Mouse (Mus musculus): ENCODE measurements around the gene Unc119. TPM values are rescaled to one million over a fixed set of nuclear protein-coding genes. Genes with fewer than 3 reads are reported as not detected.

The Unc119 gene
- polyA plus RNA-seq, 1 experiment from 2014 or later: 80.6 TPM

GRCm38 (mm10) chr11:78380996-78381395, 37.7 kb downstream of the Unc119 start:
- WGBS: 95% methylated on average over 3 of the region's 3 CpGs
- H3K9me3 ChIP-seq: no peaks in the 10 kb centered on the region
- H3K9ac ChIP-seq (replicated peaks): no peak overlapping the region
- no peak overlapping the region for H3K4me2 ChIP-seq (replicated peaks)
- no peaks in the 10 kb centered on the region for H3K4me1 ChIP-seq
- no peak for ATAC-seq (ENCODE audit: low FRiP score, low read depth)
- no peaks in the 10 kb centered on the region for H3K36me3 ChIP-seq
- H3K27me3 ChIP-seq: peaks cover 4% of the 10 kb centered on the region
- H3K27ac ChIP-seq (replicated peaks): no peak overlapping the region
- no peak overlapping the region for H3K4me3 ChIP-seq

DNA sequence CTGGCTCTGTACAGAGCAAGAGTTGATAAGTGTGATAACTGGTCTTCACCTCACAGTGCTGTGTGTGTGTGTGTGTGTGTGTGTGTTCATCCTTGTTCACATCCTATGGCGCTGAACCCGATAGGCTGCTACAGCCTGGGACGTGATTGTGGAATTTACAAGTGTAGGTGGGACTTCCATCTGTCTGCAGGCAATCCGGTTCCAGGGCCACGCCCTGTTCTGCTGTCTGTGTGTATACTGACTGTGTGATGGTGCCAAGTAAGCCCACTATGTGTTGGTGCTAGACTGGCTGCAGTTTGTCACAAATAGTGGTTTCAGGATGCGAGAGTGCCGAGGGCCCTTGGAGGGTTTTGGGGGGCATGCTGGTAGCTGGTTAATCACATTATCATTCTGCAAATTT, 39.0 kb downstream of the Unc119 start:
- no peaks in the 10 kb centered on the region for H3K4me1 ChIP-seq
- no peaks in the 10 kb centered on the region for H3K36me3 ChIP-seq
- no peak overlapping the region for H3K9ac ChIP-seq (replicated peaks)
- no peak for ATAC-seq (ENCODE audit: low FRiP score, low read depth)
- no peak overlapping the region for H3K4me2 ChIP-seq (replicated peaks)
- H3K4me3 ChIP-seq: no peak overlapping the region
- H3K9me3 ChIP-seq: no peaks in the 10 kb centered on the region
- no peak overlapping the region for H3K27ac ChIP-seq (replicated peaks)
- 84% methylated on average over 7 of the region's 7 CpGs for WGBS
- H3K27me3 ChIP-seq: peaks cover 4% of the 10 kb centered on the region

- ATAC-seq (ENCODE audit: low FRiP score, low read depth): no peak
- H3K36me3 ChIP-seq: no peaks in the 10 kb centered on the region
- H3K27me3 ChIP-seq: peaks cover 4% of the 10 kb centered on the region
- H3K4me3 ChIP-seq: no peak overlapping the region
- H3K9me3 ChIP-seq: no peaks in the 10 kb centered on the region
- no peak overlapping the region for H3K27ac ChIP-seq (replicated peaks)
- 24% methylated on average over 5 of the region's 5 CpGs for WGBS
- H3K4me2 ChIP-seq (replicated peaks): no peak overlapping the region
- no peaks in the 10 kb centered on the region for H3K4me1 ChIP-seq
- H3K9ac ChIP-seq (replicated peaks): no peak overlapping the region
These were observed 39.4 kb downstream of the Unc119 start for GRCm38 (mm10) chr11:78382701-78383100.

- H3K4me1 ChIP-seq: no peaks in the 10 kb centered on the region
- H3K27ac ChIP-seq (replicated peaks): no peak overlapping the region
- no peak for ATAC-seq (ENCODE audit: low FRiP score, low read depth)
- H3K9ac ChIP-seq (replicated peaks): no peak overlapping the region
- H3K27me3 ChIP-seq: no peaks in the 10 kb centered on the region; the same call in 1 of the 2 replicates
- 90% methylated on average over 10 of the region's 10 CpGs for WGBS
- no peaks in the 10 kb centered on the region for H3K36me3 ChIP-seq
- no peak overlapping the region for H3K4me2 ChIP-seq (replicated peaks)
- no peak overlapping the region for H3K4me3 ChIP-seq
- H3K9me3 ChIP-seq: no peaks in the 10 kb centered on the region
These were observed 42.5 kb downstream of the Unc119 start for GRCm38 (mm10) chr11:78385776-78386175.

- Histone ChIP-seq H3K4me1 (no peaks in the 10 kb centered on the region), H3K4me3 (no peak within 1 kb of the TSS), H3K9ac (replicated peaks) (no peak within 1 kb of the TSS), H3K4me2 (replicated peaks) (no peak within 1 kb of the TSS), H3K9me3 (no peaks in the 10 kb centered on the region), H3K36me3 (no peaks in the 10 kb centered on the region), H3K27ac (replicated peaks) (no peak within 1 kb of the TSS), H3K27me3 (no peaks in the 10 kb centered on the region; the same call in 1 of the 2 replicates)
- no peak for ATAC-seq (ENCODE audit: low FRiP score, low read depth)
- 84% methylated on average over 14 of the region's 14 CpGs for WGBS
These were observed 43.3 kb downstream of the Unc119 start, which contains the start of gene Foxn1 for GRCm38 (mm10) chr11:78386508-78387043. Foxn1 (minus strand) TSS chr11:78386558.

- H3K27me3 ChIP-seq: no peaks in the 10 kb centered on the region
- H3K4me1 ChIP-seq: peaks cover 5% of the 10 kb centered on the region
- no peak overlapping the region for H3K9ac ChIP-seq (replicated peaks)
- H3K36me3 ChIP-seq: no peaks in the 10 kb centered on the region
- no peak overlapping the region for H3K4me2 ChIP-seq (replicated peaks)
- WGBS: 80% methylated on average over 3 of the region's 3 CpGs
- H3K4me3 ChIP-seq: no peak overlapping the region
- H3K27ac ChIP-seq (replicated peaks): no peak overlapping the region
- no peak for ATAC-seq (ENCODE audit: low FRiP score, low read depth)
- no peaks in the 10 kb centered on the region for H3K9me3 ChIP-seq
These were observed 49.4 kb downstream of the Unc119 start for GRCm38 (mm10) chr11:78392728-78393127.

GRCm38 (mm10) chr11:78396950-78397349, 53.7 kb downstream of the Unc119 start:
- Histone ChIP-seq H3K27me3 (peaks cover 11% of the 10 kb centered on the region; the same call in 1 of the 2 replicates), H3K27ac (replicated peaks) (no peak overlapping the region), H3K36me3 (no peaks in the 10 kb centered on the region), H3K9ac (replicated peaks) (peak overlapping the region; percentile 39; the same call in 1 of the 2 replicates), H3K9me3 (no peaks in the 10 kb centered on the region), H3K4me3 (peak overlapping the region; percentile 30), H3K4me2 (replicated peaks) (peak overlapping the region; percentile 51), H3K4me1 (peaks cover 5% of the 10 kb centered on the region)
- WGBS: 43% methylated on average over 11 of the region's 11 CpGs
- ATAC-seq (ENCODE audit: low FRiP score, low read depth): no peak

DNA sequence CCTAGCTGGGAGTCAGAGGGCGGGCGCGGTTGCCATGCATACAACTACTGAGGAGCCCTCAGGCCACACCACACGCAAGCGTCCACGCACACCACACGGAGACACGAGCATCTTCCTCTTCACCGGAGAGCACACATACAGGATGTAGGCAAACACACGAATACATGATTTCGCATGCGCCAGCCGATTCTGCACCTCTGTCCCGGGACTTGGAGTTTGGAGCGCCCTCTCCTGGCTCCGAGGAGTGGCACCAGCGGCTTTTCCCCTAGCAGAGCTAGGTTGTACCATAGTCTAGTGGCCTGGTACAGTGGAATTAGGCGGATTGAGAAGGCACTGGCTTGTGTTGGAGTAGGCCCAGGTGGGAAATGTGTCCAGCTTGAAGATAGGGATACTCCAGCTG, 54.1 kb downstream of the Unc119 start:
- peak overlapping the region; percentile 39; the same call in 1 of the 2 replicates for H3K9ac ChIP-seq (replicated peaks)
- no peaks in the 10 kb centered on the region for H3K36me3 ChIP-seq
- peak overlapping the region; percentile 30 for H3K4me3 ChIP-seq
- H3K4me1 ChIP-seq: peaks cover 5% of the 10 kb centered on the region
- WGBS: 9% methylated on average over 18 of the region's 18 CpGs
- H3K4me2 ChIP-seq (replicated peaks): peak overlapping the region; percentile 51
- no peaks in the 10 kb centered on the region for H3K9me3 ChIP-seq
- no peak overlapping the region for H3K27ac ChIP-seq (replicated peaks)
- peaks cover 11% of the 10 kb centered on the region for H3K27me3 ChIP-seq
- ATAC-seq (ENCODE audit: low FRiP score, low read depth): no peak

DNA sequence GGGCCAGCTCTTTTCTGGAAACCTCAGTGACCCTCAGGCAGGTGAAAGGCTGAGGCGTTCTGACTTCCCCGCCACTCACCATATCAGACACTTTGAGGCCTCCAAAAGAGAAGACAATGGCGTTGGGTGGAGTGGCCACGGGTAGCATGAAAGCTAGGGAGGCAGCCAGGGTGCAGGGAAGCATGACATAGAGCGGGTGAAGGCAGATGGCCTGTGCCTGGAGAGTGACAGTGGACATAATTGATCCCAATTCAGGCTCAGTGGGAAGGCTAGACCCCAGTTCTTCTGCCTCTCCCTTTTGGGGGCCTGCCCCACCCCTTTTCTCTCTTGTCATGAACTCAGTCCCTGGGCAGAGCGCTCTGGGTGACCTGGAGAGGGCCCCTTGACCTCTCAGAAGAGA, 54.9 kb downstream of the Unc119 start:
- Histone ChIP-seq H3K27ac (replicated peaks) (no peak overlapping the region), H3K4me2 (replicated peaks) (no peak overlapping the region), H3K9me3 (no peaks in the 10 kb centered on the region), H3K9ac (replicated peaks) (no peak overlapping the region), H3K27me3 (peaks cover 11% of the 10 kb centered on the region), H3K4me1 (peaks cover 5% of the 10 kb centered on the region), H3K36me3 (no peaks in the 10 kb centered on the region), H3K4me3 (no peak overlapping the region)
- 64% methylated on average over 6 of the region's 6 CpGs for WGBS
- ATAC-seq (ENCODE audit: low FRiP score, low read depth): no peak

Other genes starting within 250 kb of the Unc119 start
- 24.9 and 27.4 TPM in 2 replicates for gene Fam222b, start 248.8 kb upstream of the Unc119 start, polyA plus RNA-seq (2016; fragmentation: Nextera tagmentation; extraction: Ambion mirVana)
- gene Traf4, start 177.9 kb upstream of the Unc119 start, polyA plus RNA-seq (2016; fragmentation: Nextera tagmentation; extraction: Ambion mirVana): 126 and 138 TPM in 2 replicates
- 8.2 and 9.4 TPM in 2 replicates for gene Nek8, start 166.8 kb upstream of the Unc119 start, polyA plus RNA-seq (2016; fragmentation: Nextera tagmentation; extraction: Ambion mirVana)
- gene Tlcd1, start 166.8 kb upstream of the Unc119 start, polyA plus RNA-seq (2016; fragmentation: Nextera tagmentation; extraction: Ambion mirVana): 6.0 and 8.0 TPM in 2 replicates
- gene Rpl23a, start 159.9 kb upstream of the Unc119 start, polyA plus RNA-seq (2016; fragmentation: Nextera tagmentation; extraction: Ambion mirVana): 905 and 958 TPM in 2 replicates
- 54.9 and 68.1 TPM in 2 replicates for gene Rab34, start 155.1 kb upstream of the Unc119 start, polyA plus RNA-seq (2016; fragmentation: Nextera tagmentation; extraction: Ambion mirVana)
- 1.4 and 2.3 TPM in 2 replicates for gene Proca1, start 150.1 kb upstream of the Unc119 start, polyA plus RNA-seq (2016; fragmentation: Nextera tagmentation; extraction: Ambion mirVana)
- gene Sdf2, start 97.7 kb upstream of the Unc119 start, polyA plus RNA-seq (2016; fragmentation: Nextera tagmentation; extraction: Ambion mirVana): 49.1 and 53.8 TPM in 2 replicates
- 37.5 and 42.2 TPM in 2 replicates for gene Supt6, start 97.5 kb upstream of the Unc119 start, polyA plus RNA-seq (2016; fragmentation: Nextera tagmentation; extraction: Ambion mirVana)
- gene 2610507B11Rik, start 81.7 kb upstream of the Unc119 start, polyA plus RNA-seq (2016; fragmentation: Nextera tagmentation; extraction: Ambion mirVana): 79.0 and 80.0 TPM in 2 replicates
- 0.24 and 0.29 TPM in 2 replicates for gene BC030499, start 52.6 kb upstream of the Unc119 start, polyA plus RNA-seq (2016; fragmentation: Nextera tagmentation; extraction: Ambion mirVana)
- gene Spag5, start 42.0 kb upstream of the Unc119 start, polyA plus RNA-seq (2016; fragmentation: Nextera tagmentation; extraction: Ambion mirVana): 47.6 and 51.8 TPM in 2 replicates
- gene Aldoc, start 20.5 kb upstream of the Unc119 start, polyA plus RNA-seq (2016; fragmentation: Nextera tagmentation; extraction: Ambion mirVana): 1.8 and 4.6 TPM in 2 replicates
- gene Pigs, start 15.1 kb upstream of the Unc119 start, polyA plus RNA-seq (2016; fragmentation: Nextera tagmentation; extraction: Ambion mirVana): 59.9 and 67.2 TPM in 2 replicates
- gene Foxn1, start 43.1 kb downstream of the Unc119 start, polyA plus RNA-seq (2016; fragmentation: Nextera tagmentation; extraction: Ambion mirVana): not detected in 2 replicates
- not detected in 2 replicates for gene Slc13a2, start 78.7 kb downstream of the Unc119 start, polyA plus RNA-seq (2016; fragmentation: Nextera tagmentation; extraction: Ambion mirVana)
- 17.8 and 18.5 TPM in 2 replicates for gene Slc46a1, start 122.2 kb downstream of the Unc119 start, polyA plus RNA-seq (2016; fragmentation: Nextera tagmentation; extraction: Ambion mirVana)
- 36.4 and 37.0 TPM in 2 replicates for gene Sarm1, start 154.3 kb downstream of the Unc119 start, polyA plus RNA-seq (2016; fragmentation: Nextera tagmentation; extraction: Ambion mirVana)
- gene Vtn, start 155.6 kb downstream of the Unc119 start, polyA plus RNA-seq (2016; fragmentation: Nextera tagmentation; extraction: Ambion mirVana): 99.7 and 135 TPM in 2 replicates
- not detected in 2 replicates for gene Sebox, start 160.0 kb downstream of the Unc119 start, polyA plus RNA-seq (2016; fragmentation: Nextera tagmentation; extraction: Ambion mirVana)
- gene Tmem199, start 168.7 kb downstream of the Unc119 start, polyA plus RNA-seq (2016; fragmentation: Nextera tagmentation; extraction: Ambion mirVana): 88.5 and 89.7 TPM in 2 replicates
- 155 and 168 TPM in 2 replicates for gene Poldip2, start 168.7 kb downstream of the Unc119 start, polyA plus RNA-seq (2016; fragmentation: Nextera tagmentation; extraction: Ambion mirVana)
- 62.7 and 65.3 TPM in 2 replicates for gene Tnfaip1, start 192.8 kb downstream of the Unc119 start, polyA plus RNA-seq (2016; fragmentation: Nextera tagmentation; extraction: Ambion mirVana)
- gene Ift20, start 192.9 kb downstream of the Unc119 start, polyA plus RNA-seq (2016; fragmentation: Nextera tagmentation; extraction: Ambion mirVana): 104 and 111 TPM in 2 replicates
- 47.2 and 51.7 TPM in 2 replicates for gene Tmem97, start 207.3 kb downstream of the Unc119 start, polyA plus RNA-seq (2016; fragmentation: Nextera tagmentation; extraction: Ambion mirVana)

Data from midbrain, embryonic 12.5 days (tissue).